Mouse (Mus musculus): ENCODE results near the gene Xpr1.
A peak's percentile ranks its signal among the peaks of the same experiment; 100 is the strongest.

The Xpr1 gene

GRCm38 (mm10) chr1:155232385-155232784 is 184.8 kb downstream of the Xpr1 start:
- DNase-seq (ENCODE audit: low read depth, low spot score), result peak; percentile 70

GRCm38 (mm10) chr1:155229464-155230411 is 187.5 kb downstream of the Xpr1 start:
- no peak for DNase-seq (ENCODE audit: low read depth, low spot score)

Data from retina, adult 2 months (tissue).